Mouse (Mus musculus) embryonic facial prominence, embryonic 15.5 days (tissue): ENCODE measurements around the gene Hgd. TPM values are rescaled to one million over a fixed set of nuclear protein-coding genes. Genes with fewer than 3 reads are reported as not detected.

ENCODE experiments used
- ATAC-seq: fragments of 200-750 bp; cut with Nextera tagmentation; 2 replicates; pipeline ENCODE4 v1.8.0; 2017; ENCODE audit warnings: low read depth, moderate TSS enrichment; ENCODE audit not compliant: insufficient number of reproducible peaks, low FRiP score, low TSS enrichment
- H3K27ac ChIP-seq: fragments of 300-500 bp; sonication (generic); replicated peaks from 2 replicates; pipeline ENCODE4 v1.5.1; 2015; ENCODE audit warnings: mild to moderate bottlenecking, inconsistent platforms
- H3K27me3 ChIP-seq: fragments of 300-500 bp; sonication (generic); 2 replicates; pipeline ENCODE4 v1.6.1; 2015; ENCODE audit warnings: inconsistent platforms
- H3K36me3 ChIP-seq: fragments of 300-500 bp; sonication (generic); 2 replicates; pipeline ENCODE4 v1.6.1; 2015; ENCODE audit warnings: mild to moderate bottlenecking, inconsistent platforms
- H3K4me1 ChIP-seq: fragments of 300-500 bp; sonication (generic); 2 replicates; pipeline ENCODE4 v1.6.1; 2015; ENCODE audit warnings: inconsistent platforms
- H3K4me2 ChIP-seq: fragments of 300-500 bp; sonication (generic); replicated peaks from 2 replicates; pipeline ENCODE4 v1.6.1; 2015; ENCODE audit warnings: mild to moderate bottlenecking, inconsistent platforms
- H3K4me3 ChIP-seq: fragments of 300-500 bp; sonication (generic); replicated peaks from 2 replicates; pipeline ENCODE4 v1.5.1; 2015; ENCODE audit warnings: mild to moderate bottlenecking, inconsistent platforms
- H3K9ac ChIP-seq: fragments of 300-500 bp; sonication (generic); 2 replicates; pipeline ENCODE4 v1.6.1; 2015; ENCODE audit warnings: inconsistent platforms
- H3K9me3 ChIP-seq: fragments of 300-500 bp; sonication (generic); replicated peaks from 2 replicates; pipeline ENCODE4 v1.6.1; 2016; ENCODE audit warnings: inconsistent platforms
- WGBS: fragments of 180-500 bp; shearing (Covaris S2); methylation state at CpG from one replicate; pipeline ENCODE4 v1.1.7; 2015; 5-methylcytosine and 5-hydroxymethylcytosine counted together
- polyA plus RNA-seq: library from polyadenylated mRNA; unstranded; fragments of >200 nt; fragmentation: Nextera tagmentation; extraction: Ambion mirVana; gene quantifications from 2 replicates; pipeline ENCODE4 v1.2.1, GENCODE M21; 2015

Hgd gene
- polyA plus RNA-seq, 1 experiment from 2014 or later = not detected

DNA sequence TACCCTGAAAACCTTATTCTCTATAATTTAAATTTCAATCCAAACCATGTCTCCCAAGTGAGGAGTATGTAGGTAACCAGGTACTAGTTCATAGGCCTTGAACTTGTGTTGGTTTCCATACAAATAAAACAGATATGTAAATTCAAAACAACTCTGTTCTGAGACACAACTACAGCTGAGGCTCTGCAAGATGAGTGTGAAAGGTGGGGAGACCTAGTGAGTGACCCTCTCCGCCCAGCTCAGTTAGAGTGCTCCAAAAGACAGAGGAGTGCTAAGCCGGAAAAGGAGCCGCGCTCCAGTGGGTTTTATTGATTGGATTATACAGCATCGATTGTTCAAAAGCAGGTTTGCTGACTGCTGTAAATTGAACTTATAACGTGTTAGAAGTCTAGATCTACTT, 17.5 kb upstream of the Hgd start:
- peaks cover 9% of the 10 kb centered on the region for H3K36me3 ChIP-seq
- no peak overlapping the region for H3K27ac ChIP-seq
- H3K9me3 ChIP-seq = no peaks in the 10 kb centered on the region
- no peak overlapping the region for H3K4me2 ChIP-seq
- H3K27me3 ChIP-seq = no peaks in the 10 kb centered on the region
- H3K4me3 ChIP-seq = no peak overlapping the region
- ATAC-seq = no peak
- H3K4me1 ChIP-seq = no peaks in the 10 kb centered on the region
- H3K9ac ChIP-seq = no peak overlapping the region
- WGBS = 83% methylated on average over 6 of the region's 6 CpGs

DNA sequence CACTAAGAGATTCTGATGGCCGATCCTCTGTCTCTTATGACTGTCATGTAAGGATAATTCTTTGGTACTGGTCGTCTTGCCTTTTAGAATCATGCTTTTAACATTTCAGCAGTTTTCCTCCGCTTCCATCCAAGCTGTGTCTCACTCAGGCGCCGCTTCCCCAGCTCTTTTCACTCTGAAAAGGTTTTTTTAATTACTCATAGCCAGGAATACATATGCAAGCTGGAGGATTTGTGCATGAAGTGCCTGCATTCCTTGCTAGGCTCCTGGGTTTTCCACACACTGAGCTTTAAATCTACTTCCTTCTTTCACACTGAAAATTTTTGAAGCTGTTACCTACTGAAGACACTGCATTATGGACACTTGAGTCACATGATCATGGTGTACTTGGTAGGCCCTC, 17.0 kb upstream of the Hgd start:
- no peak overlapping the region for H3K4me3 ChIP-seq
- no peak for ATAC-seq
- no peaks in the 10 kb centered on the region for H3K27me3 ChIP-seq
- H3K27ac ChIP-seq = no peak overlapping the region
- peaks cover 6% of the 10 kb centered on the region; the same call in 1 of the 2 replicates for H3K36me3 ChIP-seq
- no peak overlapping the region for H3K4me2 ChIP-seq
- H3K4me1 ChIP-seq = no peaks in the 10 kb centered on the region
- H3K9ac ChIP-seq = no peak overlapping the region
- WGBS = 78% methylated on average over 5 of the region's 5 CpGs
- H3K9me3 ChIP-seq = no peaks in the 10 kb centered on the region

DNA sequence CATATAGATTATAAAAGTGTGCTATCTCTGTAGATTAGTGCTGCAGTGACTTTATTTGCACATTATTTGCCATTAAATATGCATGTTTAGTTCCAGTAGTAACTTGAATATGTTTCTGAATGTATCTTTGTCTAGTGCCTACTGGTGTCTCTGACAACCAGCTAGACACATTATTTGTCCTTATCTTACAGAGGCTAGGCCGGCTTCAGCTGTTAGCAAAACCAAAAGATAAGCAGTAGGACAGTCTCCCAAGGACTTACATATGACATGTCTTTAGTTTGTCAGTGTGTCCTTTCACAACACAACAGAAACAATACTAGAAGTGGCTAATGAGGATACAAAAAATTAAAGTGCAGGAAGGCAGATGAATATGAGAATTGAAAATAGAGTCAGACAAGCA, 14.8 kb upstream of the Hgd start:
- Histone ChIP-seq H3K27ac (no peak overlapping the region), H3K9me3 (no peaks in the 10 kb centered on the region), H3K4me3 (no peak overlapping the region), H3K4me2 (no peak overlapping the region), H3K27me3 (no peaks in the 10 kb centered on the region), H3K4me1 (no peaks in the 10 kb centered on the region), H3K9ac (no peak overlapping the region), H3K36me3 (no peaks in the 10 kb centered on the region)
- WGBS = 85% methylated on average over 1 of the region's 1 CpGs
- no peak for ATAC-seq

DNA sequence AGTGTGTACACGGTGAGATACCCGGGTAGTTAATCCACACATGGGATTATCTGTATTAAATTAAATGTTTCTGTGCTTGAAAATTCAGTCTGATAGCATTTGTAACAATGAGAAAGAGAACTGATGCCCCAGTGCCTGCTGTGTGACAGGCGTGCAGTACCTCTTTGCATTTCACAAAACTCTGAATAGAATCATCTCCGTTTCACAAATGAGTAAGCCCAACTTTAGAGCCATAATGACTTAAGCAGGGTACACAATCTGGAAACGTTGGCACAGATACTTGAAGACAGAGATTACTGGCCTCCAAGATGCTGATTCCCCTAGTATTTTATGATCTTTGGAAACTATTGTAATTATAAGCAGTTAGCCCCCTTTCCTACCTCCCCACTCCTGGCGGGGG, 13.8 kb upstream of the Hgd start:
- H3K36me3 ChIP-seq = no peaks in the 10 kb centered on the region
- H3K27me3 ChIP-seq = no peaks in the 10 kb centered on the region
- 66% methylated on average over 6 of the region's 6 CpGs for WGBS
- no peak overlapping the region for H3K9ac ChIP-seq
- H3K4me3 ChIP-seq = no peak overlapping the region
- no peak overlapping the region for H3K4me2 ChIP-seq
- no peak for ATAC-seq
- peaks cover 3% of the 10 kb centered on the region; the same call in 1 of the 2 replicates for H3K4me1 ChIP-seq
- H3K9me3 ChIP-seq = no peaks in the 10 kb centered on the region
- H3K27ac ChIP-seq = no peak overlapping the region

DNA sequence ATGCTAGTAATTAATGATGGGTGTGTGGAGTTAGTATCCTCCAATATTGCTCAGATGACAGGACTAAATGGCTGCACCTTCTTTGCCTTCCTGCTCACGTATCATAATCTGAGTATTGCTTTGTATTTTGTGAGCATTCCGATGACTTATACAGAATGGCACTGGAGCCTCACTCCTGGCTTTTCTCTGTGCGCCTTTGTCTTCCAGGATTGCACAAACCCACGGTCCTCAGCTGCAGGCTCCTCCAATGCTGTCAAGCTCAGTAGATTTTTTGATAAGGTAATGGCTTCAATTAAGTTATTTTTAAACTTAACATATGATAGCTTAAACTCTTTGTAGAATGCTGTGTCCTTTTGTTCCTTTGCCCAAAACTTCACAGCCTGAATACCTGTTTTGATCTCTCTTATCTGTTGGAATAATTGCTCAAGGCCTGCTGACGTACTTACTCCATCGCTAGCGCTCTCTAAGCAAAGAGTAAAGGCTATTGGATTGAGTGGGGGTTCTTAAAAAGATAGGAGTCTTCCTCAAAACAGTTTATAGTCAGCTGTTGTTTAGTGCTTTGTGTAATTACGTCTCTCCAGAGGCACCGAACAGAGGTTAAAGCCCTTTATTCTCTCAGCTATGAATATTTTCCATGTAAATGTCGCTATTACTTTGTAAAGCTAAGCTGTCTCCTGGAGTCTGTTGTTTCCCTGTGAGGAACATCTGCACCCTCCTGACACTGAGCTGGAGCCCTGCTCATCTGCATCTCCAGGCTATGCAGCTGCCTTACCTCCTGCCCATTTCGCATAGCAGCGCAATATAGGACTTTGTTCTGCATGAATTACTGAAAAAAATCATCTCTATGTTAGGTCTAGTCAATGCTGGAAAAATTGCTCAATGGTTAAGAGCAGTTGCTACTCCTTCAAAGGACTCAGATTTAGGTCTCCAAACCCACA, 12.6 kb upstream of the Hgd start:
- no peak overlapping the region for H3K27ac ChIP-seq
- 81% methylated on average over 12 of the region's 12 CpGs for WGBS
- no peak overlapping the region for H3K4me2 ChIP-seq
- no peaks in the 10 kb centered on the region for H3K27me3 ChIP-seq
- ATAC-seq = no peak
- H3K9me3 ChIP-seq = no peaks in the 10 kb centered on the region
- H3K4me1 ChIP-seq = peaks cover 8% of the 10 kb centered on the region; the same call in 1 of the 2 replicates
- no peak overlapping the region for H3K4me3 ChIP-seq
- no peak overlapping the region for H3K9ac ChIP-seq
- H3K36me3 ChIP-seq = no peaks in the 10 kb centered on the region

DNA sequence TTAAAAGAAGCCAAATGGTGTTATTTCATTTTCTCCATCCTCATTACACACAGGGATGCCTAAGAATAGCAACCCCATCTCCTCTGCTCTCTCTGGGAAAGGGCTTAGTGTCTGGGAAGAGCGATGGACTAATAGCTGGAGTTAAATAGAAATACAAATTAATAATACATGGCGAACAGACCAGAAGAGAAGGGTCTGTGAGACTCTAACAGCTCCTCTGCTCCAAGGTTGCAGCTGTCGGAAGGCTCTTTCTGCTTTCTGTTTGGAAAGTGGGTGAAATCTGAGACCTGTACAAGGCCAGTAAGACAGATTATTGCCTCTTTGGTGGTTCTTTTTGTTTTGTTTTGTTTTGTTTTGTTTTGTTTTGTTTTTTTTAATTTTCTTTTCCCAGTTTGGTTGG, 8.4 kb upstream of the Hgd start:
- 55% methylated on average over 3 of the region's 3 CpGs for WGBS
- H3K4me2 ChIP-seq = no peak overlapping the region
- ATAC-seq = no peak
- no peaks in the 10 kb centered on the region for H3K9me3 ChIP-seq
- H3K36me3 ChIP-seq = no peaks in the 10 kb centered on the region
- H3K4me1 ChIP-seq = peaks cover 8% of the 10 kb centered on the region; the same call in 1 of the 2 replicates
- H3K4me3 ChIP-seq = no peak overlapping the region
- no peak overlapping the region; the same call in 1 of the 2 replicates for H3K27ac ChIP-seq
- no peak overlapping the region for H3K9ac ChIP-seq
- no peaks in the 10 kb centered on the region for H3K27me3 ChIP-seq

DNA sequence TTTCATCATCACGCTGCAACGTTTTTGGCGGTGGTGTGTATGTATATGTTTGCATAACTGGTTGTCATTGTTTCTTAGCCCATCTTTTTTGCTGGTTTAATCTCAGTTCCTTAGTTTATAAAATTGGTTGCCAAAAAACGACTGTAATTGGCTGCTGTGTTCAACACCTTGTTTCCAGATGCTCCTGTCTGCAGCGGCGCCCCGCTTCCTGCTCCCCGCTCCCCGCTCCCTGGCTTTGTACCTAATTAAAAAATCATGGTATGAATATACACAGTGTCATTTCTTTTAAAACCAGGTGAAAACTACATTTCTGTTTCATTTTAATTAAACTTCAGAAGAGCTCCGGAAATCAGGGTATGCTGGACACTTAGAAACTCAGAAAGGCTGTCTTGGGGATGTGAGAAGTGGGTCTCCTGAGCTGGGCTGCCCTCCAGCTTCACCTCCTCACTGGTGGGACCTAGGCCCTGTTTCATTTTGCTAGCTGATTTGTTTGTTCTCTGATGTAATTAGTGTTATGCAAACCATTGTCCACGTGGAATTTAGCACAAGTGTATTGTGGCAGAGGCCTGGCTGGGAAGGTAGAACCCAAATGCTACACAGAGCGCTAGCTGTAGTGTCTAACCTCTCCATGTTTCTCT, 7.7 kb upstream of the Hgd start:
- no peaks in the 10 kb centered on the region for H3K9me3 ChIP-seq
- H3K4me2 ChIP-seq = no peak overlapping the region
- no peak overlapping the region for H3K4me3 ChIP-seq
- H3K27ac ChIP-seq = no peak overlapping the region
- 61% methylated on average over 12 of the region's 12 CpGs for WGBS
- 0 out of 2 replicates have a peak, but pooled peaks have one; percentile 51 for ATAC-seq
- H3K27me3 ChIP-seq = no peaks in the 10 kb centered on the region
- no peak overlapping the region for H3K9ac ChIP-seq
- no peaks in the 10 kb centered on the region for H3K36me3 ChIP-seq
- peaks cover 8% of the 10 kb centered on the region; the same call in 1 of the 2 replicates for H3K4me1 ChIP-seq

DNA sequence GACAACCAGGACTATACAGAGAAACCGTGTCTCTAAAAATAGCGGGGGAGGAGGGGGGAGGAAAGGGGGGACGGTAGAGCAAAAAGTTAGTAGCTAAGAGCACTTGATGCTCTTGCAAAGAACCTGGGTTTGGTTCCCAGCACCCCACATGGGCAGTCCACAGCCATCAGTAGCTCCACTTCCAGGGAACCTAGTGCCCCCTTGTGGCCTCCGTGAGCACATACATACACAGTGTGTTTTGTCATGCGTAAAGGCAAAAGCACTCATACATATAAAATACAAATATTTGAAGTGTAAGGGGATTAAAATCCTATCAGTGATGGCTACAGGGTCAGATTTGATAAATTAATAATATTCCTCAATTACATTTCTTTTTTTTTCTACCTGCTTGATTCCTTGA, 6.9 kb upstream of the Hgd start:
- WGBS = 93% methylated on average over 5 of the region's 5 CpGs
- H3K27me3 ChIP-seq = no peaks in the 10 kb centered on the region
- H3K9me3 ChIP-seq = no peaks in the 10 kb centered on the region
- H3K4me2 ChIP-seq = no peak overlapping the region
- no peaks in the 10 kb centered on the region for H3K36me3 ChIP-seq
- H3K4me3 ChIP-seq = no peak overlapping the region
- H3K9ac ChIP-seq = no peak overlapping the region
- no peak overlapping the region for H3K27ac ChIP-seq
- no peak for ATAC-seq
- H3K4me1 ChIP-seq = peaks cover 8% of the 10 kb centered on the region; the same call in 1 of the 2 replicates

DNA sequence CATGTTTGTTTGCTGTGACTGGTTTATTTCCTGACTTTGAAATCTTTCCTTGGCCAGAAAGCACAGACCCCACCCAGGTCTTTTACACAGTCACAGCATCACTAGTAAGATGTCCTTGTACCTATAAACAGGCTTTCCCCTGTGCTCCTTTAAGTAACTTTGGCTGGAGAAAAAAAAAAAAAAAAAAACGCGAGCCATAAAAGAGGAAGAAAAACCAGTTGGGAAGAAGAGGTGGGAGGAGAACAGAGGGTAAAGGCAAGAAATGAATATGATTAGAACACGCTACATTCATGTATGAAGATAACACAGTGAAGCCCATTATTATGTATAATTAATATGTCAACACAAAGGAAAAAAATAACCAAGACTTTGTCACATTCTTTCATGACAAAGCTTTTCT, 4.6 kb upstream of the Hgd start:
- Histone ChIP-seq H3K9me3 (no peaks in the 10 kb centered on the region), H3K27ac (no peak overlapping the region), H3K27me3 (no peaks in the 10 kb centered on the region), H3K4me3 (no peak overlapping the region), H3K4me1 (peaks cover 8% of the 10 kb centered on the region; the same call in 1 of the 2 replicates), H3K36me3 (no peaks in the 10 kb centered on the region), H3K4me2 (no peak overlapping the region), H3K9ac (no peak overlapping the region)
- no peak for ATAC-seq
- WGBS = 61% methylated on average over 3 of the region's 3 CpGs

DNA sequence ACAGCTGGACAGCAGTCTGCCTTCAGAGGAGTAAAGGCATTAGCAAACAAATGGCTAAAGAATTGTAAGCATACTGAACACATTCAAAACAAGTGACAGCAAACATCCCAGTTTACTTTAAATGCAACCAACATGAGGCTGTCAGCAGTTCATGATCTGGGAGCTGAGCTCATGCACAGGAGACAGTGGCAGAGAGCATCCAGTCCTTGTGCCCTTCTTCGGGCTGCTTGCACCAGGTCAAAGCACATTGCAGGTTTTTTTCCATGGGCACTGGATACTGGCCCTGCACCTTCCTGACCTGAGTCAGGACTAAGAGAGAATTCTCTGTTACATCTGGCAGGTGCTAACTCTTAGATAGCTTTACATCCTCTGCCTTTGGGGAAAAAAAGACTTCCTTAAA, 362 bp upstream of the Hgd start:
- WGBS = 69% methylated on average over 1 of the region's 1 CpGs
- Histone ChIP-seq H3K4me3 (no peak overlapping the region), H3K9ac (no peak overlapping the region), H3K4me2 (no peak overlapping the region), H3K27me3 (no peaks in the 10 kb centered on the region), H3K27ac (no peak overlapping the region), H3K9me3 (no peaks in the 10 kb centered on the region), H3K4me1 (peaks cover 10% of the 10 kb centered on the region), H3K36me3 (no peaks in the 10 kb centered on the region)
- ATAC-seq = no peak

DNA sequence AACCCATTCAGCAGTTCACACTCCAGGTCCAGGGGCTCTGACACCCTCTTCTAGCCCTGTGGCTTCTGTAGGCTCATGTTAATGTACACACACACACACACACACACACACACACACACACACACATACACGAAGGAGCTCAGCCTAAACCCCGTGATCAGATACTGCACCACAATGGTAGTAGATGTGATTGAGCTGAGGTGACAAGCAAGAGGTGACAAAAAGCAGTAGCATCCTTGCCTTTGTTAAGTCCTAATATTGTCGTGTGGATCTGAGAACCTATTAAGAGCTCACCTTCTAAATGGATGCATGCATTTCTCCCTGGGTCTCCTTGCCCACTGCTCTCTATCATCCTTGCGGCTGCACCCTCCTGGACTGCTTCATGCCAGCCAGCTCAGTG, 698 bp downstream of the Hgd start:
- Histone ChIP-seq H3K27ac (no peak overlapping the region), H3K9me3 (no peaks in the 10 kb centered on the region), H3K36me3 (no peaks in the 10 kb centered on the region), H3K4me3 (no peak overlapping the region), H3K27me3 (no peaks in the 10 kb centered on the region), H3K9ac (no peak overlapping the region), H3K4me2 (no peak overlapping the region), H3K4me1 (peaks cover 13% of the 10 kb centered on the region)
- ATAC-seq = no peak
- 85% methylated on average over 4 of the region's 4 CpGs for WGBS
